Mouse (Mus musculus): ENCODE results near the gene Tead4. TPM values are rescaled to one million over a fixed set of nuclear protein-coding genes. Genes with fewer than 3 reads are reported as not detected.
A peak's percentile ranks its signal among the peaks of the same experiment; 100 is the strongest.

Gene Tead4
- polyA plus RNA-seq, 1 experiment = 9.1 TPM

DNA sequence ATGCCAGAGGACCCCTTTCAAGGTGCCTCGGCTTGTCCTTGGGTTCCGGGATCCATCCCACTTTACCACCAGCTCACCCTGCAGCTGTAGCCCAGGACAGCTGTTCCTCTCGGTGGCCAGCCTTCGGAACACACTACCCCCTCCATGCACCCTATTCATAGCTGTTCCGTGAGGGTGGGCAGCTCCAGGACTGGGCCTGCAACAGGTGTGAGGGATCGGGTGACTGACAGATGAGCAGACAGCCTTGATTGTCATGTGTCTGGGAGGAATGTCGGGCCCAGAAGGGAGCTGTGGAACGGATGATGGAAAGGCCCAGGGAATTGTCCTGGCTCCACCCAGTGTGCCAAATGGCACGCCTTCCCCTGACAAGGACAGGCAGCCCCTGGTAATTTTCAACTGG is 64.0 kb downstream of the Tead4 start:
- H3K4me3 ChIP-seq (ENCODE audit: insufficient read depth, poor library complexity, severe bottlenecking) = no peak overlapping the region
- TF ChIP-seq MAX (IDR thresholded peaks at IDR 0.05) (no peak), MYOG (IDR thresholded peaks at IDR 0.05; ENCODE audit: control insufficient read depth, extremely low read depth, insufficient read length) (no peak), CTCF (IDR thresholded peaks at IDR 0.05; ENCODE audit: control insufficient read depth, insufficient read depth, insufficient read length) (no peak), MYOD1 (IDR thresholded peaks at IDR 0.05; ENCODE audit: control insufficient read depth, insufficient read length, low read depth) (no peak), CEBPB (IDR thresholded peaks at IDR 0.05; ENCODE audit: low read depth) (no peak), USF1 (IDR thresholded peaks at IDR 0.05; ENCODE audit: low read depth) (no peak), FOSL1 (IDR thresholded peaks at IDR 0.05; ENCODE audit: insufficient read depth, low read length, poor library complexity, severe bottlenecking) (no peak)
- H3K27me3 ChIP-seq (ENCODE audit: control insufficient read depth, insufficient read depth, insufficient read length) = no peaks in the 10 kb centered on the region
- H3K79me3 ChIP-seq (ENCODE audit: low read depth) = no peaks in the 10 kb centered on the region
- no peaks in the 10 kb centered on the region for H3K79me2 ChIP-seq (ENCODE audit: control insufficient read depth, insufficient read depth)
- peaks cover 9% of the 10 kb centered on the region for H3K36me3 ChIP-seq (ENCODE audit: control insufficient read depth, insufficient read depth)
- no peak overlapping the region for H3ac ChIP-seq (ENCODE audit: control insufficient read depth, insufficient read length, low read depth)

DNA sequence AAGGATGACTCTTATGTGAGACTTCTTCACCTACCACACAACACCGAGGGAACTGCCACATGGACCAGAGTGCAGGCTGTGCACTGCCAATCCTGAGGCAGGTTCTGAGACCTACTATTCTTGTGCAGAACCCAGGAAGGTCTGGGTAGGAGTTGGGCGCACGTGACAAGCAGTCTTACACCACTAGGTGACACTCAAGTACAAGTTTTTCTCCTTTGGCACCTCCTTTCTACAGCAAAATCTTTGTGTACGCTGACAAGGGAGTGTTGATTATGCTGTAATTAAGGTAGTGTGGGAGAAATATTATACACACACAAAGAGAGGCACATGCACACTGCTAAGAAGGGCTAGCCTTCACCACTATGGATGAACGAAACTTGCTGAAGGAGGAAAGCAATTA is 66.4 kb downstream of the Tead4 start:
- no peaks in the 10 kb centered on the region for H3K79me2 ChIP-seq (ENCODE audit: control insufficient read depth, insufficient read depth)
- TF ChIP-seq MYOD1 (IDR thresholded peaks at IDR 0.05; ENCODE audit: control insufficient read depth, insufficient read length, low read depth) (no peak), CTCF (IDR thresholded peaks at IDR 0.05; ENCODE audit: control insufficient read depth, insufficient read depth, insufficient read length) (no peak), FOSL1 (IDR thresholded peaks at IDR 0.05; ENCODE audit: insufficient read depth, low read length, poor library complexity, severe bottlenecking) (no peak), CEBPB (IDR thresholded peaks at IDR 0.05; ENCODE audit: low read depth) (no peak), MYOG (IDR thresholded peaks at IDR 0.05; ENCODE audit: control insufficient read depth, extremely low read depth, insufficient read length) (no peak), USF1 (IDR thresholded peaks at IDR 0.05; ENCODE audit: low read depth) (peak; percentile 75), MAX (IDR thresholded peaks at IDR 0.05) (peak; percentile 68)

DNA sequence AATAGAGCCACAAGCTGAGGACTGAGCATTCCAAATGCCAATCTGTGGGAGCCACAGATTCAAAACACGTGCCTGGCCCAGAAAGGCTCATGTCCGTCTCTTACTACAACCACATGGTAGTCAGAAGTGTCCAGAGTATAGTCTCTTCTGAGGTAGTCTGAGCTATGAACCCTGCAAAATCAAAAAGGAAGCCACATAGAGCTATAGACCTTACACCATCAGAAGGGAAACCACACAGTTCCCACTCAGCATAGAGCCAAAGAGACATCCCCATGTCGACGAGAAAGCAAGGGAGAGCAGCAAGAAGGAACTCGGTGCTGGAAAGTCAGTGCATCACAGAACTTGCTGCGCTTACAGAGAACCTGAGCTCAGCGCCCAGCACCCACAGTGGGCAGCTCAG is 68.4 kb downstream of the Tead4 start:
- H3K4me3 ChIP-seq (ENCODE audit: insufficient read depth, poor library complexity, severe bottlenecking) = no peak overlapping the region
- no peaks in the 10 kb centered on the region for H3K27me3 ChIP-seq (ENCODE audit: control insufficient read depth, insufficient read depth, insufficient read length)
- no peaks in the 10 kb centered on the region for H3K79me3 ChIP-seq (ENCODE audit: low read depth)
- no peak overlapping the region for H3ac ChIP-seq (ENCODE audit: control insufficient read depth, insufficient read length, low read depth)
- H3K36me3 ChIP-seq (ENCODE audit: control insufficient read depth, insufficient read depth) = peaks cover 8% of the 10 kb centered on the region
- TF ChIP-seq MAX (IDR thresholded peaks at IDR 0.05) (no peak), USF1 (IDR thresholded peaks at IDR 0.05; ENCODE audit: low read depth) (no peak)
- H3K79me2 ChIP-seq (ENCODE audit: control insufficient read depth, insufficient read depth) = no peaks in the 10 kb centered on the region

More for the DNA sequence above, 66.4 kb downstream of the Tead4 start:
- Histone ChIP-seq H3K36me3 (ENCODE audit: control insufficient read depth, insufficient read depth) (peaks cover 8% of the 10 kb centered on the region), H3ac (ENCODE audit: control insufficient read depth, insufficient read length, low read depth) (no peak overlapping the region), H3K4me3 (ENCODE audit: insufficient read depth, poor library complexity, severe bottlenecking) (no peak overlapping the region), H3K27me3 (ENCODE audit: control insufficient read depth, insufficient read depth, insufficient read length) (no peaks in the 10 kb centered on the region), H3K79me3 (ENCODE audit: low read depth) (no peaks in the 10 kb centered on the region)

DNA sequence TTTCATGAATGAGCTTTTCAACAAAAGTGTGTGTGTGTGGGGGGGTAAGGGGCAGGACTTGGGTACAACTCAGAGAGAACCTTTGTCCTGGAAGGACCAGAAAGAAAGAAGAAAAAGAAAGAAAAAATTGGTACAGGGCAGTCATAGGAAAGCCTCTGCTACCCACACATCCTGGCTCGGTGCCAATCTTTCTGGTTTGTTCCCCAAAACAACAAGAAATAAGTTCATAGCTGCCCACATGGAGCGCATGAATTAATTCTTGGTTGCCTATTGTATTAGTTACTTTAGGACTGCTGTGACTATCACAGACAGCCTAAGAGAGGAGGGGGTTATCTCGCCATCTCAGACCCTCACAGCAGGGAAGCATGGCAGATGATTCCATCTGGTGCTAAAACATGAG is 68.9 kb downstream of the Tead4 start:
- TF ChIP-seq USF1 (IDR thresholded peaks at IDR 0.05; ENCODE audit: low read depth) (no peak), MYOD1 (IDR thresholded peaks at IDR 0.05; ENCODE audit: control insufficient read depth, insufficient read length, low read depth) (no peak), CEBPB (IDR thresholded peaks at IDR 0.05; ENCODE audit: low read depth) (no peak), MAX (IDR thresholded peaks at IDR 0.05) (no peak), MYOG (IDR thresholded peaks at IDR 0.05; ENCODE audit: control insufficient read depth, extremely low read depth, insufficient read length) (no peak), FOSL1 (IDR thresholded peaks at IDR 0.05; ENCODE audit: insufficient read depth, low read length, poor library complexity, severe bottlenecking) (no peak), CTCF (IDR thresholded peaks at IDR 0.05; ENCODE audit: control insufficient read depth, insufficient read depth, insufficient read length) (no peak)
- H3K36me3 ChIP-seq (ENCODE audit: control insufficient read depth, insufficient read depth) = peaks cover 9% of the 10 kb centered on the region
- H3K79me3 ChIP-seq (ENCODE audit: low read depth) = no peaks in the 10 kb centered on the region
- H3K27me3 ChIP-seq (ENCODE audit: control insufficient read depth, insufficient read depth, insufficient read length) = no peaks in the 10 kb centered on the region
- H3K79me2 ChIP-seq (ENCODE audit: control insufficient read depth, insufficient read depth) = no peaks in the 10 kb centered on the region
- H3ac ChIP-seq (ENCODE audit: control insufficient read depth, insufficient read length, low read depth) = no peak overlapping the region
- H3K4me3 ChIP-seq (ENCODE audit: insufficient read depth, poor library complexity, severe bottlenecking) = no peak overlapping the region

DNA sequence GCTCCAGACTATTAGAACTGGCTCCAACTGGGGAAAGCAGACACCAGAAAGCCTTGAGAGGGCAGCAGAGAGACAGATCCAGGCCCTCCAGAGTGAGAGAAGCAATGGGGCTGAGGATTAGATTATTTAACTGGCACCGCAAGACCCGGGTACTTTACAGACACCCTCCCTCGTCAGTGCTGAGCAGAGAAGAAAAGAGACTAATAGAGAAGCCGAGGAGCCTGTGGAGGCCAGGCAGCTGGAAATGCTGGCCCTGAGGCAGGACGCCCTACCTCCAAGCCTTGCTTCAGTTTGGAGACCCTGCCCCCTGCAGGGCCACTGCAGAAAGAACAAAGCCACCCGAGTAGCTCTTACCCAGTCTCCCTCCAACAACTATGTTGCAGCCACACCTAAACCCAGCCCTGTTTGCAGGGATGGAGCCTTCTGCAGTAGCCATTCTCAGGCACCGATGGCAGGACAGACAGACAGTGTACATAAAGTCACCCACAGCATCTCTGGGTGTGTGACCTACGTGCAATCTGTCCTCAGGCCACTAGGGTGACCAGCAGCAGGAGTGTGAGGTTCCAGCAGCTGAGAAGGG is 73.1 kb downstream of the Tead4 start:
- TF ChIP-seq MYOD1 (IDR thresholded peaks at IDR 0.05; ENCODE audit: control insufficient read depth, insufficient read length, low read depth) = no peak
- no peak for TF ChIP-seq MAX (IDR thresholded peaks at IDR 0.05)
- no peak for TF ChIP-seq CTCF (IDR thresholded peaks at IDR 0.05; ENCODE audit: control insufficient read depth, insufficient read depth, insufficient read length)
- TF ChIP-seq CEBPB (IDR thresholded peaks at IDR 0.05; ENCODE audit: low read depth) = no peak
- TF ChIP-seq FOSL1 (IDR thresholded peaks at IDR 0.05; ENCODE audit: insufficient read depth, low read length, poor library complexity, severe bottlenecking) = no peak
- no peak for TF ChIP-seq USF1 (IDR thresholded peaks at IDR 0.05; ENCODE audit: low read depth)
- no peak for TF ChIP-seq MYOG (IDR thresholded peaks at IDR 0.05; ENCODE audit: control insufficient read depth, extremely low read depth, insufficient read length)
- no peak overlapping the region for H3ac ChIP-seq (ENCODE audit: control insufficient read depth, insufficient read length, low read depth)
- peaks cover 9% of the 10 kb centered on the region for H3K36me3 ChIP-seq (ENCODE audit: control insufficient read depth, insufficient read depth)
- H3K79me2 ChIP-seq (ENCODE audit: control insufficient read depth, insufficient read depth) = no peaks in the 10 kb centered on the region
- no peaks in the 10 kb centered on the region for H3K27me3 ChIP-seq (ENCODE audit: control insufficient read depth, insufficient read depth, insufficient read length)
- H3K79me3 ChIP-seq (ENCODE audit: low read depth) = no peaks in the 10 kb centered on the region
- no peak overlapping the region for H3K4me3 ChIP-seq (ENCODE audit: insufficient read depth, poor library complexity, severe bottlenecking)

DNA sequence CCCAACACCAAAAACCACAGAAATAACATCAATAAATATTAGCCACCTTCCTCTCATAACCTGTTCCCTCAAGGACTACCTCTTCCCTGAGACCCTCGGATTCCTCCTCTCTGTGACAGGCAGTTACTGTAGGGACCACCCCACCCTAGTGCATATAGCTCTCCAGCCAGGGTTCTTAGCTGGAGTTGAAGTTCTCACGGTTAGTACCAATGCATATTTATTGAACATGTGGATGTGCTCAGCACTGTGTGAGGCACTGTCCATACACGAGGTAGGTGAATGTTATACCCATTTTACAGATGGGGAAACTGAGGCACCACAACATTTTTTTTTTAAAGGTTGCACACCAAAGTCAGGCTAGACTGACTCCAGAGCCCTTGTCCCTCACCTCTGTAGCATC is 73.7 kb downstream of the Tead4 start:
- no peak overlapping the region for H3K4me3 ChIP-seq (ENCODE audit: insufficient read depth, poor library complexity, severe bottlenecking)
- peaks cover 9% of the 10 kb centered on the region for H3K36me3 ChIP-seq (ENCODE audit: control insufficient read depth, insufficient read depth)
- TF ChIP-seq CTCF (IDR thresholded peaks at IDR 0.05; ENCODE audit: control insufficient read depth, insufficient read depth, insufficient read length) = no peak
- TF ChIP-seq MAX (IDR thresholded peaks at IDR 0.05) = no peak
- TF ChIP-seq USF1 (IDR thresholded peaks at IDR 0.05; ENCODE audit: low read depth) = no peak
- no peak for TF ChIP-seq FOSL1 (IDR thresholded peaks at IDR 0.05; ENCODE audit: insufficient read depth, low read length, poor library complexity, severe bottlenecking)
- TF ChIP-seq MYOG (IDR thresholded peaks at IDR 0.05; ENCODE audit: control insufficient read depth, extremely low read depth, insufficient read length) = no peak
- no peak for TF ChIP-seq CEBPB (IDR thresholded peaks at IDR 0.05; ENCODE audit: low read depth)

More for the DNA sequence above, 73.7 kb downstream of the Tead4 start:
- Histone ChIP-seq H3ac (ENCODE audit: control insufficient read depth, insufficient read length, low read depth) (no peak overlapping the region), H3K79me2 (ENCODE audit: control insufficient read depth, insufficient read depth) (no peaks in the 10 kb centered on the region), H3K27me3 (ENCODE audit: control insufficient read depth, insufficient read depth, insufficient read length) (no peaks in the 10 kb centered on the region), H3K79me3 (ENCODE audit: low read depth) (no peaks in the 10 kb centered on the region)

All from C2C12 (cell line).